Mouse (Mus musculus): ENCODE results near the gene Etfbkmt. TPM values are rescaled to one million over a fixed set of nuclear protein-coding genes. Genes with fewer than 3 reads are reported as not detected.
"Not testable (repeated sequence)": the region's sequence is repeated elsewhere in the genome, so short reads cannot be mapped to it uniquely, and the experiment has no call there.

Etfbkmt gene
- total RNA-seq (2021): 10 to 100 TPM in 1 of 2 experiments, 1 to 10 TPM in 1; 9.6 to 14.6 TPM
- long read RNA-seq, experiment 1, partial matches to known transcripts: 0 of 4 reads
- long read RNA-seq, experiment 1, other reads (novel, unspliced or antisense): 2 of 4 reads
- long read RNA-seq, experiment 2, transcript Etfbkmt-206 (5 exons, 848 nt): major isoform, 5 of 7 reads
- long read RNA-seq, experiment 2, partial matches to known transcripts: 1 of 7 reads
- long read RNA-seq, experiment 2, other reads (novel, unspliced or antisense): 1 of 7 reads

- no peak for DNase-seq
- intact Hi-C loops (cut with DNase I): no loop called here
These were observed at the start of gene Etfbkmt for GRCm38 (mm10) chr6:149139471-149139870. Gene Etfbkmt (plus strand): TSS chr6:149139849.

- DNase-seq: no peak
- intact Hi-C loops (cut with DNase I): no loop called here
These were observed 47.2 kb upstream of the Etfbkmt start for GRCm38 (mm10) chr6:149092406-149092805.

GRCm38 (mm10) chr6:149093465-149093864, 46.2 kb upstream of the Etfbkmt start:
- no peak for DNase-seq
- intact Hi-C loops (cut with DNase I): no loop called here

- intact Hi-C loops (cut with DNase I): loop anchor here (1.0 kb wide), 1 partner anchor 13 kb away; no protein-coding TSS in a partner anchor
- DNase-seq: no peak
These were observed 45.1 kb upstream of the Etfbkmt start for GRCm38 (mm10) chr6:149094555-149094954.

GRCm38 (mm10) chr6:149095389-149095788, 44.3 kb upstream of the Etfbkmt start:
- intact Hi-C loops (cut with DNase I): no loop called here
- no peak for DNase-seq

GRCm38 (mm10) chr6:149096233-149096632, 43.4 kb upstream of the Etfbkmt start:
- DNase-seq: no peak
- intact Hi-C loops (cut with DNase I): no loop called here

DNA sequence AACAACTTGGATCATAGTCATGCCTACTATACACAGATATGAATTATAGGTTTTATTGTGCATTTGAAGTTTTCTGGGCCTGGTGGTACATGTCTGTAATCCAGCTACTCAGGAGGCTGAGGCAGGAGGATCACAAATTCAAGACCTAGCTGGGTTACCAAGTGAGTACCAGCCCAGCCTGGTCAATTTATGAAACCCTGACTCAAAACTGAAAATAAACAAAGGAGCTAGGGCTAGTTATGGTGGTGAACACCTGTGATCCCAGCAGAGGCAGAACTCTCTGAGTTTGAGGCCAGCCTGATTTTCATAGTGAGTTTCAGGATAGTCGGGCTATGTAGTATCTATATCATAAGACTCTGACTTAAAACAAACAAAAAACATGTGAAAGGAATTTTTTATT, 42.4 kb upstream of the Etfbkmt start:
- intact Hi-C loops (cut with DNase I): no loop called here
- DNase-seq: no peak

DNA sequence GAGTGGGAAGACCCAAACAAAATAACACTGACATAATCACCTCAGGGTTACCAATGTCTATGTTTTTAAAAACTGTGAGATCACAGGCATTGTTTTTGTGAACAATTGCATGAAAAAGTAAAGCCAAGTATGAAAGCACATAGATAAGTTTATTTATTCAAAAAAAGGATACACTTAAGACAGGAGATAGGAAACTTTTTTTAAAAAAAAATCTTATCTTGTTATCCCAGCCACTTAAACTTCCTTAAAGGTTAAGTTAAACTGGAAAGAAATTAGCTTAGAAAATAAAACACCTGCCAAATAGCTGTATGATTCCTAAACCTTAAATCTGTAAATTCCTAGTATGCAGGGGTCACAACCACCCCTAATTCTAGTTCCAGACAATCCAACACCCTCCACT, 40.7 kb upstream of the Etfbkmt start:
- no peak for DNase-seq
- intact Hi-C loops (cut with DNase I): no loop called here

- intact Hi-C loops (cut with DNase I): loop anchor here (2.0 to 5.0 kb wide), 2 partner anchors 43 to 154 kb away; partner anchors contain the start of gene Sinhcaf
- DNase-seq: peak; percentile 15 to 45
These were observed 39.2 kb upstream of the Etfbkmt start for GRCm38 (mm10) chr6:149100174-149101075.

DNA sequence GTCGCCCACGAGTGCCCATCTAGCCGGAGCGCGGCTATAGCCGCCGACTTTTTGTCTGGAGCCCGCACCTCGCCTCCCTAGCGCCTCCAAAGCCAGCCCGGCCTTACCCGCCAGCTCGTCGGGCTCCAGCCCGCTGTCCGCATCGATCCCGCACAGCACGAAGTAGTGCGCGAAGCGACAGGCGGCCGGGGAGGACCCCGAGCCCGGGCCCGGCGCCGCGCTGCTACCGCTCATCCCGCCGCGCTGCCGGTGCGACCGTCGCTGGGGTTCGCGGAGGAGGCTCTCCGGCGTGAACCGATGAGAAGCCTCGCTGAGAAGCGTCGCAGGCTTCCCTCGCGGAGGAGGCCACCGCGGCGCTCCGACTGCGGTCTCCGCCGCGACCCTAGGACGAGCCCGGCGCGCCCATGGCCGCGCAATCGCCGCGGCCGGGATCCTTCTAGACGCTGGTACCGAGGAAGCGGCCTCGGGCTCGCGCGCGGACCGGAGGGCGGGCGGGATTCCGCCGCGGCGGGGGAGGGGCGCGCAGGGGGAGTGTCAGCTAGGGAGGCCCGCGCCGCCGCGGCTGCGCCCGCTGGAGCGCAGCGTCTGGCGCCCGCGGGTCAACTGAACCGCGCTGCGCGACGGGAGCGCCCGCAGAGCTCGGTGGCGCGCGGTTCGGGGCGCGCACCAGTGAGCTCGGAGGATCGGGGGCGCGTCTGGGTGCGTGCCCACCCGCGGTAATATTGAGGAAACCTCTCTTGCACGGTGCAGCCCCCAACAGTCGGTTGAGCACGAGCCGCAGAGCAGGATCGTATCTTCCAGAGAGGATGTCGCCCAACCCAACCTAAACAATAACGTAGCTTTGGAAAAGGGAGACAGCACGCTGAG, 38.3 kb upstream of the Etfbkmt start, which contains the start of gene Dennd5b:
Gene Dennd5b, minus strand, starts transcription at position 605 of the 867 bp plus-strand sequence.
- intact Hi-C loops (cut with DNase I): loop anchor here (2.0 to 5.0 kb wide), 2 partner anchors 44 to 155 kb away; partner anchors contain the start of gene Sinhcaf
- peak; percentile 71 to 72 for DNase-seq

GRCm38 (mm10) chr6:149101943-149102243, 37.8 kb upstream of the Etfbkmt start:
- DNase-seq: no peak
- intact Hi-C loops (cut with DNase I): loop anchor here (2.0 to 5.0 kb wide), 2 partner anchors 45 to 155 kb away; partner anchors contain the start of gene Sinhcaf

- intact Hi-C loops (cut with DNase I): loop anchor here (5.0 kb wide), 1 partner anchor 46 kb away; no protein-coding TSS in a partner anchor
- DNase-seq: no peak
These were observed 36.2 kb upstream of the Etfbkmt start for GRCm38 (mm10) chr6:149103451-149103850.

DNA sequence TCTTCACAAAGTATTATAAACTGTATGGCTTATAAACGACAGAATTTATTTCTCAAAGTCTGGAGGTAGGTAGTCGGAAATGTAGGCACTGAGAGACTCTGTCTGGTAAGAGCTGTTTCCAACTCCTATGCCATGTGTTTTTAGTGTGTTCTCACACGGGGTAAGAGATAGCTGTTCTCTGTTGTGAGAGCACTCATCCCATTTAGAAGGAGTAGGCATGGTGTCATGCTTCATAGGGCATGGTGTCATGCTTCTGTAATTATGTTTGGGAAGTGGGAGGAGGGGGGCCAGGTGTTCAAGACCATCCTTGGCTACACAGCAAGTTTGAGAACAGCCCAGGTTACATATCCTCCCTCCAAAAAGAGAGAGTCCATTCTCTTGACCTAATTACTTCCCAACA, 32.0 kb upstream of the Etfbkmt start:
- DNase-seq: no peak
- intact Hi-C loops (cut with DNase I): loop anchor here (1.0 kb wide), 1 partner anchor 13 kb away; no protein-coding TSS in a partner anchor

DNA sequence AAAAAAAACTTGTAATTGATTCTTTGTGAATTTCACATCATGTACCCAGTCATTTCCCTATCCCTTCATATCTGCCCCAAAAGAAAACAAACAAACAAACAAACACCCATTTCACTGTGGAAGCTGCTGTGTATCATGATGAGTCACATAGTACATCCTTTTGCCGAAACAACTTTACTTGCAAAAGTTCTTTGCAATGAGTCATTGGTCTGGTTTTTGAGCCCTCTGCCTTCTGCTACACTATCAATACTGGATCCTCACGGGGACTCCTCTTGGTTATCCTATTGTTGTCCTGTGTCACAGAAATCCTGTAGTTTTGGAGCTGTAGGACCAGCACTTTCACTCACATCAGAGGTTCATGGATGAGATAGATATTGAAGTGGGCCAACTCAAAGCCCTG, 30.7 kb upstream of the Etfbkmt start:
- DNase-seq: no peak
- intact Hi-C loops (cut with DNase I): no loop called here

- intact Hi-C loops (cut with DNase I): no loop called here
- DNase-seq: no peak
These were observed 22.7 kb upstream of the Etfbkmt start for GRCm38 (mm10) chr6:149116992-149117391.

GRCm38 (mm10) chr6:149118935-149119334, 20.7 kb upstream of the Etfbkmt start:
- intact Hi-C loops (cut with DNase I): loop anchor here (2.0 kb wide), 1 partner anchor 108 kb away; no protein-coding TSS in a partner anchor
- DNase-seq: peak in 1 of 2 experiments; percentile 19

GRCm38 (mm10) chr6:149119853-149120252, 19.8 kb upstream of the Etfbkmt start:
- DNase-seq: peak in 1 of 2 experiments; percentile 25
- intact Hi-C loops (cut with DNase I): loop anchor here (2.0 kb wide), 2 partner anchors 59 to 109 kb away; no protein-coding TSS in a partner anchor

GRCm38 (mm10) chr6:149123042-149123441, 16.6 kb upstream of the Etfbkmt start:
- intact Hi-C loops (cut with DNase I): no loop called here
- no peak for DNase-seq

DNA sequence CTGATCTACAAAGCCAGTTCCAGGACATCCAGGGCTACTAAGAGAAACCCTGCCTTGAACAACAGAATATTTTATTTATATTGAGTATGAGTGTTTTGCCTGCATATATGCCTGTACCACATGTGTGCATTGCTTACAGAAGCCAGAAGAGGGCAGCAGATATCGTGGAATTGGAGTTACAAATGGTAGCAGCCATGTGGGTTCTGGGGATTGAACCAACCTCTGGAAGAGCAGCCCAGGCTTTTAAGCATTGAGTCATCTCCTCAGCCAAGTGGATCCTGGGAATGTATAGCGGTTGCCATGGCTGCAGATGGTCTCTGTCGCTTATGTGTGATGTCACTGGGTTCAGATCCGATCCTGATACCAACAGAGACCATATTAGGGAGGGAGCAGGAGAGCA, 13.0 kb upstream of the Etfbkmt start:
- intact Hi-C loops (cut with DNase I): loop anchor here (2.0 kb wide), 1 partner anchor 248 kb away; no protein-coding TSS in a partner anchor
- no peak for DNase-seq

- intact Hi-C loops (cut with DNase I); DNase-seq: not testable (repeated sequence)
These were observed 9.8 kb upstream of the Etfbkmt start, which contains the start of gene Gm10203 for GRCm38 (mm10) chr6:149129870-149130269. Gene Gm10203 (plus strand): TSS chr6:149130170.
